Mouse (Mus musculus): ENCODE measurements around the gene BC037034.

- TF ChIP-seq POLR2A (IDR thresholded peaks at IDR 0.05; ENCODE audit: insufficient read length, low read depth) (no peak), MAX (IDR thresholded peaks at IDR 0.05; ENCODE audit: low read depth) (no peak), E2F4 (IDR thresholded peaks at IDR 0.05; ENCODE audit: insufficient read depth) (no peak), TCF3 (IDR thresholded peaks at IDR 0.05; ENCODE audit: insufficient read length, low read depth) (no peak), REST (IDR thresholded peaks at IDR 0.05; ENCODE audit: insufficient read depth, insufficient read length) (no peak), SRF (IDR thresholded peaks at IDR 0.05; ENCODE audit: control insufficient read depth, insufficient read length, low read depth) (no peak), TCF12 (IDR thresholded peaks at IDR 0.05; ENCODE audit: insufficient read depth, poor library complexity, severe bottlenecking) (no peak), USF1 (IDR thresholded peaks at IDR 0.05; ENCODE audit: low read depth) (no peak), MYOD1 (IDR thresholded peaks at IDR 0.05; ENCODE audit: control insufficient read depth in 1 of 3, insufficient read length in 2 of 3, low read depth in 2 of 3) (no peak), MYOG (IDR thresholded peaks at IDR 0.05; ENCODE audit: control insufficient read depth in 1 of 3, insufficient read depth in 1 of 3, insufficient read length in 2 of 3, low read depth in 2 of 3) (no peak), CEBPB (IDR thresholded peaks at IDR 0.05; ENCODE audit: insufficient read depth, poor library complexity, severe bottlenecking) (no peak)
Measured at GRCm38 (mm10) chr5:138219864-138220263, 44.0 kb downstream of the BC037034 start.
